Mouse (Mus musculus) kidney, embryonic 14.5 days (tissue): ENCODE results near the gene Slc39a11. TPM values are rescaled to one million over a fixed set of nuclear protein-coding genes. Genes with fewer than 3 reads are reported as not detected.
"Not testable (repeated sequence)": the region's sequence is repeated elsewhere in the genome, so short reads cannot be mapped to it uniquely, and the experiment has no call there.

Experiments used
- ATAC-seq: fragments of 200-750 bp; cut with Nextera tagmentation; 2 replicates; pipeline ENCODE4 v1.8.0; 2017; ENCODE audit warnings: moderate number of reproducible peaks, mild to moderate bottlenecking, moderate TSS enrichment, moderate library complexity; ENCODE audit not compliant: low FRiP score, low TSS enrichment
- H3K27ac ChIP-seq: fragments of 300-500 bp; sonication (generic); 2 replicates; pipeline ENCODE4 v1.5.1; 2014; ENCODE audit warnings: low read depth, mild to moderate bottlenecking, low read length, moderate library complexity, mixed read lengths
- H3K27me3 ChIP-seq: fragments of 300-500 bp; sonication (generic); 2 replicates; pipeline ENCODE4 v1.6.1; 2014; ENCODE audit warnings: mild to moderate bottlenecking, low read length; ENCODE audit not compliant: control insufficient read depth, insufficient read depth
- H3K36me3 ChIP-seq: fragments of 300-500 bp; sonication (generic); 2 replicates; pipeline ENCODE4 v1.6.1; 2014; ENCODE audit warnings: low read length, mixed read lengths; ENCODE audit not compliant: control insufficient read depth, insufficient read depth
- H3K4me1 ChIP-seq: fragments of 300-500 bp; sonication (generic); 2 replicates; pipeline ENCODE4 v1.6.1; 2014; ENCODE audit warnings: low read length, mixed read lengths; ENCODE audit not compliant: control insufficient read depth, insufficient read depth
- H3K4me2 ChIP-seq: fragments of 300-500 bp; sonication (generic); replicated peaks from 2 replicates; pipeline ENCODE4 v1.6.1; 2014; ENCODE audit warnings: low read depth, mild to moderate bottlenecking, low read length
- H3K4me3 ChIP-seq: fragments of 300-500 bp; sonication (generic); 2 replicates; pipeline ENCODE4 v1.5.1; 2014; ENCODE audit warnings: mild to moderate bottlenecking, low read length
- H3K9ac ChIP-seq: fragments of 300-500 bp; sonication (generic); 2 replicates; pipeline ENCODE4 v1.6.1; 2014; ENCODE audit warnings: low read depth, mild to moderate bottlenecking, low read length, moderate library complexity
- H3K9me3 ChIP-seq: fragments of 300-500 bp; sonication (generic); 2 replicates; pipeline ENCODE4 v1.6.1; 2016; ENCODE audit warnings: low read length; ENCODE audit not compliant: control insufficient read depth
- WGBS: fragments of 180-500 bp; shearing (Covaris S2); extraction: QIAGEN DNeasy Blood & Tissue Kit; methylation state at CpG from one replicate; pipeline ENCODE4 v1.1.7; 2014; 5-methylcytosine and 5-hydroxymethylcytosine counted together
- polyA plus RNA-seq: library from polyadenylated mRNA; unstranded; fragments of >200 nt; fragmentation: Nextera tagmentation; extraction: Ambion mirVana; gene quantifications from 2 replicates; pipeline ENCODE4 v1.2.1, GENCODE M21; 2014

Gene Slc39a11
- polyA plus RNA-seq, 1 experiment from 2014 or later = 16.4 TPM

- WGBS = 77% methylated on average over 2 of the region's 2 CpGs
- Histone ChIP-seq H3K9me3 (no peaks in the 10 kb centered on the region), H3K27ac (no peak overlapping the region), H3K27me3 (no peaks in the 10 kb centered on the region), H3K36me3 (peaks cover 71% of the 10 kb centered on the region), H3K4me1 (peaks cover 16% of the 10 kb centered on the region; the same call in 1 of the 2 replicates), H3K4me2 (no peak overlapping the region), H3K4me3 (no peak overlapping the region), H3K9ac (no peak overlapping the region)
- no peak for ATAC-seq
These were observed 14.4 kb upstream of the Slc39a11 start for GRCm38 (mm10) chr11:113664279-113664678.

- no peak overlapping the region for H3K27ac ChIP-seq
- no peak for ATAC-seq
- H3K9me3 ChIP-seq = no peaks in the 10 kb centered on the region
- WGBS = 90% methylated on average over 18 of the region's 18 CpGs
- no peak overlapping the region for H3K9ac ChIP-seq
- peaks cover 4% of the 10 kb centered on the region; the same call in 1 of the 2 replicates for H3K4me1 ChIP-seq
- no peak overlapping the region for H3K4me3 ChIP-seq
- H3K36me3 ChIP-seq = peaks cover 75% of the 10 kb centered on the region
- H3K4me2 ChIP-seq = no peak overlapping the region
- no peaks in the 10 kb centered on the region for H3K27me3 ChIP-seq
These were observed 12.0 kb upstream of the Slc39a11 start for GRCm38 (mm10) chr11:113661835-113662351.

- Histone ChIP-seq H3K4me2 (no peak overlapping the region), H3K27me3 (no peaks in the 10 kb centered on the region), H3K4me1 (no peaks in the 10 kb centered on the region), H3K4me3 (no peak overlapping the region), H3K9ac (no peak overlapping the region), H3K9me3 (no peaks in the 10 kb centered on the region), H3K36me3 (peaks cover 85% of the 10 kb centered on the region), H3K27ac (no peak overlapping the region)
- 95% methylated on average over 11 of the region's 11 CpGs for WGBS
- no peak for ATAC-seq
These were observed 11.1 kb upstream of the Slc39a11 start for GRCm38 (mm10) chr11:113660940-113661339.

- not testable (repeated sequence) for H3K9ac ChIP-seq, H3K4me1 ChIP-seq, H3K4me3 ChIP-seq, H3K4me2 ChIP-seq, H3K27me3 ChIP-seq, ATAC-seq, H3K9me3 ChIP-seq, H3K27ac ChIP-seq
- peaks cover 89% of the 10 kb centered on the region for H3K36me3 ChIP-seq
- WGBS = 96% methylated on average over 3 of the region's 3 CpGs
These were observed 10.3 kb upstream of the Slc39a11 start for GRCm38 (mm10) chr11:113660213-113660612.

- H3K9me3 ChIP-seq = no peaks in the 10 kb centered on the region
- no peak overlapping the region for H3K4me2 ChIP-seq
- H3K4me1 ChIP-seq = no peaks in the 10 kb centered on the region
- H3K9ac ChIP-seq = no peak overlapping the region
- no peak for ATAC-seq
- peaks cover 93% of the 10 kb centered on the region for H3K36me3 ChIP-seq
- H3K27me3 ChIP-seq = no peaks in the 10 kb centered on the region
- no peak overlapping the region for H3K4me3 ChIP-seq
- H3K27ac ChIP-seq = no peak overlapping the region
- 74% methylated on average over 4 of the region's 4 CpGs for WGBS
These were observed 8.9 kb upstream of the Slc39a11 start for GRCm38 (mm10) chr11:113658763-113659162.

GRCm38 (mm10) chr11:113658319-113658718, 8.4 kb upstream of the Slc39a11 start:
- Histone ChIP-seq H3K4me3 (no peak overlapping the region), H3K4me2 (no peak overlapping the region), H3K27me3 (no peaks in the 10 kb centered on the region), H3K36me3 (peaks cover 93% of the 10 kb centered on the region), H3K9ac (no peak overlapping the region), H3K27ac (no peak overlapping the region), H3K4me1 (no peaks in the 10 kb centered on the region), H3K9me3 (no peaks in the 10 kb centered on the region)
- no peak for ATAC-seq
- 70% methylated on average over 8 of the region's 8 CpGs for WGBS

GRCm38 (mm10) chr11:113657221-113657620, 7.3 kb upstream of the Slc39a11 start:
- H3K4me1 ChIP-seq = peaks cover 4% of the 10 kb centered on the region; the same call in 1 of the 2 replicates
- WGBS = 53% methylated on average over 4 of the region's 4 CpGs

GRCm38 (mm10) chr11:113656511-113656932, 6.6 kb upstream of the Slc39a11 start:
- Histone ChIP-seq H3K27me3 (no peaks in the 10 kb centered on the region), H3K9me3 (no peaks in the 10 kb centered on the region), H3K9ac (no peak overlapping the region), H3K4me3 (no peak overlapping the region), H3K27ac (no peak overlapping the region), H3K4me1 (peaks cover 11% of the 10 kb centered on the region), H3K36me3 (peaks cover 94% of the 10 kb centered on the region), H3K4me2 (no peak overlapping the region)
- ATAC-seq = no peak
- 90% methylated on average over 8 of the region's 8 CpGs for WGBS

More at GRCm38 (mm10) chr11:113657221-113657620, 7.3 kb upstream of the Slc39a11 start:
- no peak for ATAC-seq
- Histone ChIP-seq H3K9me3 (no peaks in the 10 kb centered on the region), H3K27me3 (no peaks in the 10 kb centered on the region), H3K4me2 (no peak overlapping the region), H3K36me3 (peaks cover 97% of the 10 kb centered on the region), H3K27ac (no peak overlapping the region), H3K4me3 (no peak overlapping the region), H3K9ac (no peak overlapping the region)

GRCm38 (mm10) chr11:113654561-113655270, 4.8 kb upstream of the Slc39a11 start:
- 87% methylated on average over 18 of the region's 18 CpGs for WGBS
- no peak overlapping the region for H3K4me2 ChIP-seq
- no peak for ATAC-seq
- H3K27ac ChIP-seq = no peak overlapping the region
- H3K4me1 ChIP-seq = peaks cover 26% of the 10 kb centered on the region
- peaks cover 78% of the 10 kb centered on the region for H3K36me3 ChIP-seq
- H3K9me3 ChIP-seq = no peaks in the 10 kb centered on the region
- no peak overlapping the region for H3K4me3 ChIP-seq
- no peaks in the 10 kb centered on the region for H3K27me3 ChIP-seq
- H3K9ac ChIP-seq = no peak overlapping the region
